Mouse (Mus musculus) cerebellum, adult 2 months (tissue): ENCODE results near the gene Tbc1d4. TPM values are rescaled to one million over a fixed set of nuclear protein-coding genes. Genes with fewer than 3 reads are reported as not detected.

Experiments used
- DNase-seq, 2 experiments: peaks; one replicate each; pipeline ENCODE4 v3.0.0; 2021
- H3K27ac ChIP-seq: fragments of 200-500 bp; 2 replicates; pipeline ENCODE4 v1.5.1; 2012; ENCODE audit warnings: low read length, control low read depth, inconsistent platforms; ENCODE audit not compliant: insufficient read depth
- H3K27me3 ChIP-seq: fragments of 200-500 bp; 2 replicates; pipeline ENCODE4 v1.6.1; 2012; ENCODE audit warnings: inconsistent platforms, mild to moderate bottlenecking, low read length, moderate library complexity; ENCODE audit not compliant: control insufficient read depth, insufficient read depth
- H3K4me1 ChIP-seq: fragments of 200-500 bp; 2 replicates; pipeline ENCODE4 v1.6.1; 2011; ENCODE audit warnings: low read length; ENCODE audit not compliant: control insufficient read depth, insufficient read depth
- H3K4me3 ChIP-seq: fragments of 200-500 bp; replicated peaks from 2 replicates; pipeline ENCODE3; 2011; ENCODE audit warnings: mild to moderate bottlenecking, low read depth, low read length, control low read depth; ENCODE audit not compliant: insufficient read depth
- CTCF ChIP-seq: fragments of 200-500 bp; IDR thresholded peaks from 2 replicates; pipeline ENCODE4 v1.5.1; 2011; ENCODE audit warnings: low read depth, mild to moderate bottlenecking, control low read depth, low read length, moderate library complexity, borderline replicate concordance; ENCODE audit not compliant: insufficient read depth
- POLR2A ChIP-seq: fragments of 200-500 bp; IDR thresholded peaks from 2 replicates; pipeline ENCODE4 v1.6.1; 2011; ENCODE audit warnings: low read length, control low read depth, borderline replicate concordance; ENCODE audit not compliant: insufficient read depth
- WGBS: fragments of 180-500 bp; shearing (Covaris S2); methylation state at CpG from one replicate; pipeline ENCODE4 v1.1.7; 2018; 5-methylcytosine and 5-hydroxymethylcytosine counted together
- polyA plus RNA-seq: library from polyadenylated mRNA; depleted of rRNA; stranded (reverse); fragments of >200 nt; gene quantifications from 2 replicates; pipeline ENCODE4 v1.2.3, GENCODE M21; 2012

The Tbc1d4 gene
- polyA plus RNA-seq, 1 experiment: 35.9 TPM

- Histone ChIP-seq H3K27me3 (no peaks in the 10 kb centered on the region), H3K4me3 (peak within 1 kb of the TSS; percentile 95), H3K27ac (peak within 1 kb of the TSS; percentile 85), H3K4me1 (peaks cover 3% of the 10 kb centered on the region; the same call in 1 of the 2 replicates)
- WGBS: under 1% methylated on average over 39 of the region's 39 CpGs
- TF ChIP-seq POLR2A (peak; percentile 88), CTCF (0 out of 2 replicates have a peak, but pooled peaks have one; percentile 1)
- peak; percentile 92 to 94 for DNase-seq
Observed at GRCm38 (mm10) chr14:101640153-101640843, 31.3 kb upstream of the Tbc1d4 start, which contains the start of gene Commd6. Commd6 (minus strand) TSS chr14:101640686.

GRCm38 (mm10) chr14:101637381-101637780, 28.4 kb upstream of the Tbc1d4 start:
- no peaks in the 10 kb centered on the region for H3K27me3 ChIP-seq
- peaks cover 3% of the 10 kb centered on the region; the same call in 1 of the 2 replicates for H3K4me1 ChIP-seq
- no peak for DNase-seq
- no peak overlapping the region for H3K27ac ChIP-seq
- no peak overlapping the region for H3K4me3 ChIP-seq
- WGBS: 91% methylated on average over 6 of the region's 6 CpGs
- TF ChIP-seq CTCF (no peak), POLR2A (no peak)

GRCm38 (mm10) chr14:101635765-101636164, 26.8 kb upstream of the Tbc1d4 start:
- Histone ChIP-seq H3K27me3 (no peaks in the 10 kb centered on the region), H3K27ac (no peak overlapping the region), H3K4me1 (peaks cover 3% of the 10 kb centered on the region; the same call in 1 of the 2 replicates), H3K4me3 (no peak overlapping the region)
- DNase-seq: no peak
- WGBS: 100% methylated on average over 1 of the region's 1 CpGs
- no peak for TF ChIP-seq POLR2A
- TF ChIP-seq CTCF: peak; percentile 19; the same call in 1 of the 2 replicates

- H3K27me3 ChIP-seq: no peaks in the 10 kb centered on the region
- no peaks in the 10 kb centered on the region for H3K4me1 ChIP-seq
- 88% methylated on average over 2 of the region's 2 CpGs for WGBS
- no peak overlapping the region for H3K27ac ChIP-seq
- H3K4me3 ChIP-seq: no peak overlapping the region
- no peak for DNase-seq
- TF ChIP-seq CTCF (no peak), POLR2A (no peak)
Observed at GRCm38 (mm10) chr14:101630548-101630947, 21.6 kb upstream of the Tbc1d4 start.

GRCm38 (mm10) chr14:101617680-101618079, 8.7 kb upstream of the Tbc1d4 start:
- Histone ChIP-seq H3K4me1 (no peaks in the 10 kb centered on the region), H3K27me3 (no peaks in the 10 kb centered on the region), H3K4me3 (no peak overlapping the region), H3K27ac (no peak overlapping the region)
- TF ChIP-seq CTCF: no peak
- no peak for TF ChIP-seq POLR2A
- 90% methylated on average over 5 of the region's 5 CpGs for WGBS
- DNase-seq: no peak

GRCm38 (mm10) chr14:101616178-101616577, 7.2 kb upstream of the Tbc1d4 start:
- no peaks in the 10 kb centered on the region for H3K27me3 ChIP-seq
- no peak overlapping the region for H3K27ac ChIP-seq
- TF ChIP-seq CTCF (no peak), POLR2A (no peak)
- H3K4me3 ChIP-seq: no peak overlapping the region
- no peaks in the 10 kb centered on the region for H3K4me1 ChIP-seq
- DNase-seq: no peak
- 85% methylated on average over 9 of the region's 9 CpGs for WGBS

GRCm38 (mm10) chr14:101613206-101613605, 4.2 kb upstream of the Tbc1d4 start:
- TF ChIP-seq POLR2A (no peak), CTCF (no peak)
- Histone ChIP-seq H3K27ac (no peak overlapping the region), H3K4me1 (no peaks in the 10 kb centered on the region), H3K27me3 (no peaks in the 10 kb centered on the region), H3K4me3 (no peak overlapping the region)
- no peak for DNase-seq
- 69% methylated on average over 1 of the region's 1 CpGs for WGBS

GRCm38 (mm10) chr14:101610701-101611100, 1.7 kb upstream of the Tbc1d4 start:
- H3K27me3 ChIP-seq: no peaks in the 10 kb centered on the region
- 80% methylated on average over 10 of the region's 10 CpGs for WGBS
- TF ChIP-seq CTCF (no peak), POLR2A (no peak)
- no peaks in the 10 kb centered on the region for H3K4me1 ChIP-seq
- H3K4me3 ChIP-seq: no peak overlapping the region
- no peak overlapping the region for H3K27ac ChIP-seq
- DNase-seq: no peak
